Mouse (Mus musculus) stomach, embryonic 15.5 days (tissue): ENCODE data around the gene Usp9y. TPM values are rescaled to one million over a fixed set of nuclear protein-coding genes. Genes with fewer than 3 reads are reported as not detected.
A peak's percentile ranks its signal among the peaks of the same experiment; 100 is the strongest.

Experiments used
- ATAC-seq: fragments of 200-750 bp; cut with Nextera tagmentation; 2 replicates; pipeline ENCODE4 v1.8.0; 2017; ENCODE audit warnings: low read depth, moderate number of reproducible peaks, moderate TSS enrichment; ENCODE audit not compliant: insufficient read depth, low FRiP score
- H3K27ac ChIP-seq: fragments of 300-500 bp; sonication (generic); 2 replicates; pipeline ENCODE4 v1.5.1; 2015; ENCODE audit warnings: mild to moderate bottlenecking, inconsistent platforms
- H3K27me3 ChIP-seq: fragments of 300-500 bp; sonication (generic); replicated peaks from 2 replicates; pipeline ENCODE4 v1.6.1; 2015; ENCODE audit warnings: inconsistent platforms
- H3K36me3 ChIP-seq: fragments of 300-500 bp; sonication (generic); 2 replicates; pipeline ENCODE4 v1.6.1; 2015; ENCODE audit warnings: inconsistent platforms
- H3K4me1 ChIP-seq: fragments of 300-500 bp; sonication (generic); 2 replicates; pipeline ENCODE4 v1.6.1; 2015; ENCODE audit warnings: inconsistent platforms
- H3K4me2 ChIP-seq: fragments of 300-500 bp; sonication (generic); 2 replicates; pipeline ENCODE4 v1.6.1; 2015; ENCODE audit warnings: mild to moderate bottlenecking, inconsistent platforms
- H3K4me3 ChIP-seq: fragments of 300-500 bp; sonication (generic); replicated peaks from 2 replicates; pipeline ENCODE4 v1.5.1; 2015; ENCODE audit warnings: inconsistent platforms
- H3K9ac ChIP-seq: fragments of 300-500 bp; sonication (generic); 2 replicates; pipeline ENCODE4 v1.6.1; 2015; ENCODE audit warnings: inconsistent platforms
- H3K9me3 ChIP-seq: fragments of 300-500 bp; sonication (generic); 2 replicates; pipeline ENCODE4 v1.6.1; 2016; ENCODE audit warnings: inconsistent platforms
- WGBS: fragments of 180-500 bp; shearing (Covaris S2); methylation state at CpG from one replicate; pipeline ENCODE4 v1.1.7; 2015; 5-methylcytosine and 5-hydroxymethylcytosine counted together
- polyA plus RNA-seq: library from polyadenylated mRNA; unstranded; fragments of >200 nt; fragmentation: Nextera tagmentation; extraction: Ambion mirVana; gene quantifications from 2 replicates; pipeline ENCODE4 v1.2.1, GENCODE M21; 2015

The Usp9y gene
- not detected in 2 replicates for polyA plus RNA-seq

- Histone ChIP-seq H3K36me3 (no peaks in the 10 kb centered on the region), H3K4me1 (no peaks in the 10 kb centered on the region), H3K9me3 (no peaks in the 10 kb centered on the region), H3K9ac (no peak within 1 kb of the TSS), H3K27ac (no peak within 1 kb of the TSS), H3K27me3 (no peaks in the 10 kb centered on the region), H3K4me3 (no peak within 1 kb of the TSS), H3K4me2 (no peak within 1 kb of the TSS)
- ATAC-seq: no peak
- 85% methylated on average over 9 of the region's 13 CpGs for WGBS
Observed at GRCm38 (mm10) chrY:1459682-1460081, at the start of gene Usp9y. TSS of gene Usp9y (minus strand) at chrY:1459782.

GRCm38 (mm10) chrY:1293708-1294107, 165.9 kb downstream of the Usp9y start:
- no peak overlapping the region for H3K27ac ChIP-seq

GRCm38 (mm10) chrY:1286171-1286795, 173.3 kb downstream of the Usp9y start, which contains the start of gene Ddx3y:
TSS of gene Ddx3y (minus strand) at chrY:1286629.
- H3K4me2 ChIP-seq: no peak within 1 kb of the TSS
- no peaks in the 10 kb centered on the region for H3K9me3 ChIP-seq
- H3K36me3 ChIP-seq: no peaks in the 10 kb centered on the region
- no peaks in the 10 kb centered on the region for H3K4me1 ChIP-seq
- peak; percentile 91 for ATAC-seq
- 6% methylated on average over 28 of the region's 31 CpGs for WGBS
- peak within 1 kb of the TSS; percentile 36 for H3K4me3 ChIP-seq
- no peak within 1 kb of the TSS for H3K9ac ChIP-seq
- peak within 1 kb of the TSS; percentile 77 for H3K27ac ChIP-seq
- H3K27me3 ChIP-seq: no peaks in the 10 kb centered on the region

More at GRCm38 (mm10) chrY:1293708-1294107, 165.9 kb downstream of the Usp9y start:
- Histone ChIP-seq H3K27me3 (no peaks in the 10 kb centered on the region), H3K4me2 (no peak overlapping the region), H3K36me3 (no peaks in the 10 kb centered on the region), H3K9me3 (no peaks in the 10 kb centered on the region), H3K9ac (no peak overlapping the region), H3K4me3 (no peak overlapping the region), H3K4me1 (no peaks in the 10 kb centered on the region)
- ATAC-seq: no peak

GRCm38 (mm10) chrY:1285735-1286134, 173.8 kb downstream of the Usp9y start:
- no peak for ATAC-seq
- H3K27ac ChIP-seq: peak overlapping the region; percentile 77; the same call in 1 of the 2 replicates
- H3K4me2 ChIP-seq: no peak overlapping the region
- H3K9ac ChIP-seq: no peak overlapping the region
- peak overlapping the region; percentile 36 for H3K4me3 ChIP-seq
- WGBS: 0% methylated on average over 11 of the region's 12 CpGs
- no peaks in the 10 kb centered on the region for H3K27me3 ChIP-seq
- H3K9me3 ChIP-seq: no peaks in the 10 kb centered on the region
- H3K4me1 ChIP-seq: no peaks in the 10 kb centered on the region
- no peaks in the 10 kb centered on the region for H3K36me3 ChIP-seq

Other genes with a start within 250 kb of the Usp9y start
- gene Uty, start 214.0 kb downstream of the Usp9y start, polyA plus RNA-seq: 7.3 and 7.4 TPM in 2 replicates
- gene Ddx3y, start 173.2 kb downstream of the Usp9y start, polyA plus RNA-seq: 16.3 and 17.6 TPM in 2 replicates